Mouse (Mus musculus) T-helper 1 cell (primary cell): Measurements from ENCODE around the gene Arhgap44.

Source experiments
- in situ Hi-C: fragments of 300-600 bp; cut with MboI, MseI; formaldehyde crosslinking; loops from one replicate; pipeline ENCODE4 v1.15.1; 2025; ENCODE audit warnings: high pct_unique_total_duplicates

Gene Arhgap44

DNA sequence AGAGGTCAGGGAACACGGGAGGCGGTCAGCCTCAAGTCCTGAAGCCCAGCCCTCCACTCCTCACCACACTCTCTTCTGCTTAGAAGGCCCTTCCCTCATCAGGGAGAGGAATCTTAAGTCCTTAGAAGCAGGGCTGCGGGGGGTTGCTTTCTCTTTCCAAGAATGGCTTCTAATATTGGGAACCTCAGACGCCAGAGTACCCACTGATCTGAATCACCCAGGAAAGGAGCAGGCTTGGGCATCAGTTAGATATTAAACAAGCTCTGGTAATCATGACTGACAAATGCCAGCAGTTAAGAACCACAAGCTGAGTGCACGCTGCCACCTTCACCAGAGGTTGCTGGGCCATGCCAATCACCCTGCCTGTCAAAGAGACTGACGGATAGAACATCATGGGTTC, 148.9 kb downstream of the Arhgap44 start:
- in situ Hi-C loops = no loop called here

- in situ Hi-C loops = no loop called here
Measured at GRCm38 (mm10) chr11:65006047-65006446, 156.7 kb downstream of the Arhgap44 start.

DNA sequence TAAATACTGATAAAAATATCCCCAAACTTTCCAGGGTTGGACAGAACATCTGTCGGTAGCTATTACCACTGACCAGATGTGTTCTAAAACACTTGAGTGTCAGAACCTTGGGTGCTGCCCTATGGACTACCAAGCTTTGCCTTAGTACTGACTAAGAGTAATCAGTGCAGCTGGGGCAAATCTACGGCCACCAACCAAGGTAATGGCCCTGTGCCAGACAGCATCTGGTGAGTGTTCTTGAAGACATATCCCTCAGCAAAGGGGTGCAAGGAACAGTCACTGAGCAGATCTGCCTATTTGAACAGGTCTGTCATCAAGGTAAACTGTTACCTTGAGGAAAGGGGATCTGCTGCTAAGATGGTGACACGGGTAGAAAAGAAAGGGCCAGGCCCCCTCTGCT, 157.9 kb downstream of the Arhgap44 start:
- in situ Hi-C loops = no loop called here

- in situ Hi-C loops = no loop called here
Measured at GRCm38 (mm10) chr11:65003611-65004010, 159.2 kb downstream of the Arhgap44 start.

DNA sequence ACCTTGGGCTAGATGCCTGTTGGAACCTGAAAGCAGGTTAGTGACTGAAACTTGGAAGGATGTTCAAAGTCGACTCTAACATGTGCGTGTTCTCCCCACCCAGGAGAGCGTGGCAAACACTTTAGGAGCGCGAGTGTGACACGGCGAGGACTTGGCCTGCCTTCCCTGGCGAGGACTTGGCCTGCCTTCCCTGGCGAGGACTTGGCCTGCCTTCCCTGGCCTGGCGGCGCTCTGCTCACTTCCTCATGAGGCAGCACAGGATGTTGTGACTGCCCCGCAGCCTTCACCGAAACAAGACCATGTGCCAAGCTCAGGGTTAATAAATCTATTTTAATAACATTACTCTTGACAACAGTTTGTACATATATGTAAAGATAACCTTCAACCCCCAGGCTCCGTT, 161.0 kb downstream of the Arhgap44 start:
- in situ Hi-C loops = no loop called here

DNA sequence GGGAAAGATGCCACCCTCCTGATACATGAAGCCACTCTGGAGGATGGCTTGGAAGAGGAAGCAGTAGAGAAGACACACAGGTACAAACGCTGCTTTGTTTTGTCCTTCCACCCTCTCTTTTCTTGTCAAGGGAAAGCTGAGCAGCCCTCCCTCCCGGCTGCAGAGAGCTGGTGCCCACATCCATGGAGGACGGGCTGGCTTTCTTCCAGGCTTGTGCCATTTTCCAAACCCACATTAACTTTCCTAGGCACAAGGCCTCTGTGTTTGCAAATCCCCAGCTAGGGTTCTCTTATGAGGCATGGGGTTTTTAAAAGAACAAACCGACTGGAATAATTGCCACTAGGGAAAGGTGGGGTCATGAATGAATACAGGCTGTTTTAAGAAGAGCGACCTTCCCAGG, 163.1 kb downstream of the Arhgap44 start:
- in situ Hi-C loops = loop anchor here (25.0 kb wide), 2 partner anchors 688 to 838 kb away; no protein-coding TSS in a partner anchor

GRCm38 (mm10) chr11:64998439-64998838, 164.3 kb downstream of the Arhgap44 start:
- in situ Hi-C loops = loop anchor here (25.0 kb wide), 2 partner anchors 689 to 839 kb away; no protein-coding TSS in a partner anchor

DNA sequence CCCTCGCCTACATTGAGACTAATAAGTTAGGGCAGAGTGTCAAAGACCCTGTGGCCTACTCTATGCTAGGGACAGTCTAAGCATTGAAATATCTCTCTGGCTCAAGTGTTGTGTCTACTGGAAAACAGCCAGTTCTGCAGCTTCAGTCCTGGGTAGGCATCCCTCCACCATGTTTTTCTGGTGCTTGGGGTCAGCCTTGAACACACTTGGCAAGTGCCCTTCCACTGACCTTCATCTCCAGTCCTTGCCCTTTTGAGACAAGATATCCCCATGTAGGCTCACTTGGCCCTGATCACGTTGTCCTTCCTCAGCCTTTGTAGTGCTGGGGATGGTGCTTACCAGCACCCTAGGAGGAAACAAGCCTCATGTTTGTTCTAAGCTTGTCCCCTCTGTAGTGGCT, 174.2 kb downstream of the Arhgap44 start:
- in situ Hi-C loops = loop anchor here (25.0 kb wide), 2 partner anchors 699 to 849 kb away; no protein-coding TSS in a partner anchor

DNA sequence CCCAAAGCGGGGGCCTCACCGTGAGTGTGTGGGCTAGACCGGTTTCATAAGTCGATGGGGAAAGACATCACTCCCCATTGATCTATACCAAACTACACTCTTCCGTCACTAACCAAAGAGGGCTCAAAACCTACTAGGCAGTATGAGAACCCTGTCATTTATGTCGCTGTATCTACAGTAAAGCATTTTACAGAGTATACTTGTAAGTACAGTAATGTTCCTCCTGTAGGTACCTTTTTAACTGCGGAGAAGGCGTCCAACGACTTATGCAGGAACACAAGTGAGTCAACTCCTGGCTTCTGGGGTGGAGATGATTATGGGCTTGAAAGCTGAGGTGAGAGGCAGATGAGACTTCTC, 183.3 kb downstream of the Arhgap44 start:
- in situ Hi-C loops = loop anchor here (25.0 kb wide), 2 partner anchors 708 to 858 kb away; no protein-coding TSS in a partner anchor

GRCm38 (mm10) chr11:64978720-64979488, 183.9 kb downstream of the Arhgap44 start, which contains the start of gene Elac2:
Gene Elac2 (plus strand): TSS chr11:64979038.
- in situ Hi-C loops = loop anchor here (25.0 kb wide), 2 partner anchors 708 to 858 kb away; no protein-coding TSS in a partner anchor

DNA sequence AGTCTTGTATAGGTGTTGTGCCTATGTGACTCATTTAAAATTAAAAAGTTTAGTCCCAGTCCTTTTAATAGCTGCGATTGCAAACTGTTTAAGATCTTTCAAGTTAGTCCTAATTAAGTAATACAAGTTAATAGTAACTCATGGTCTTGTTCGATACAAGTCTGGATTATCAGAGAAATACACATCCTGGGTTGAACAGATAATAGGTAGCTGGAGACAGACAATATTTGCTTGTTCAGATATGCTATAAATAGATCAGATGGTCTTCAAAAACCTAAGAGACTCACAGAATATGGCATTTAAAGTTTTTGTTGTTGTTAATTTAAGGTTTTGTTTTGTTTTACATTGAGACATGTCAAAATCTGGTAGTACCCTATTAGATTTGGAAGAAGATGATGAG, 190.3 kb downstream of the Arhgap44 start:
- in situ Hi-C loops = no loop called here

GRCm38 (mm10) chr11:64971471-64971988, 191.2 kb downstream of the Arhgap44 start:
- in situ Hi-C loops = no loop called here

DNA sequence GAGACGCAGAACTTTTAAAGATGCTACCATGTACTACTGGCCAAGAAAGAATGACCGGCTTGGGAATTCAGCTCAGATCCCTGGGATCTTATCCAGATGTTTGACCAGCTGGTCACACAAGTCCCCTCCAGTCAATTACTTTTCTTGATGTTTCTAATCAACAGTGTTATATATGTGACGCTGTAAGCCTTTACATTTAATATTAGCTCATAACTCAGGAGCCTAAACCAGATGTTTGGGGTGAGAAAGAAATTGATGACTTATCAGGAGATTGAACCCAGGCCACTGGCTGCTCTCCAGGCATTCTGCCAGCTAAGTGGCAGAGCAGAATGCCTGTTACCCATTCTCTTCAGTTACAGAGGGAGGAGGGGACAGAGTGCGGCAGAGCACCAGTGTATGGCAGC, 193.8 kb downstream of the Arhgap44 start:
- in situ Hi-C loops = no loop called here

GRCm38 (mm10) chr11:64968507-64968906, 194.3 kb downstream of the Arhgap44 start:
- in situ Hi-C loops = no loop called here

GRCm38 (mm10) chr11:64962629-64963028, 200.1 kb downstream of the Arhgap44 start:
- in situ Hi-C loops = no loop called here

GRCm38 (mm10) chr11:64956962-64957729, 205.6 kb downstream of the Arhgap44 start:
- in situ Hi-C loops = no loop called here
